Mouse (Mus musculus): ENCODE results near the gene Hus1. TPM values are rescaled to one million over a fixed set of nuclear protein-coding genes. Genes with fewer than 3 reads are reported as not detected.

Gene Hus1
- total and polyA plus RNA-seq, 2 experiments from 2014 or later = 6.2 to 13.6 TPM

DNA sequence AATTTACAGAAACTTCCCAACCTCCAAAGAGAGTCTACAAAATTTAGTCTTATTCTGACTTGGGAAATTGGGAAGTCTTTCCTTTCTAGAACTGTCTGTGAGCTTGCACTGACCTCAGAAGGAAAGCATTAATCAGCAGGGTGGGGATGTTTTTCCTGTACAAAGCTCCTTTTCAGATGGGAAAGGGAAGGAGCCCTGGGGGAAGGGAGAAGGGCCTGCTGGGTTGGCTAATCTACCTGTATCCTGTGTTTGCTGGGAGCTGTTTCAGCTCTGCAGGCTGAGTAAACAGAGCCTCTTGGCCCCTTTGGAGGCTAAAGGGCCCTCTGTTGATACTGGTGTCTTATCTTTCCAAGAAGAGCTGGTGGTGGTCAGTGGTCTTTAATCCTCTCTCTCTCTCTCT, 24.9 kb downstream of the Hus1 start:
- no peaks in the 10 kb centered on the region for H3K4me1 ChIP-seq (ENCODE audit: insufficient read depth)
- no peak overlapping the region for H3K9ac ChIP-seq
- ATAC-seq (no peak), DNase-seq (no peak)
- H3K27ac ChIP-seq (ENCODE audit: low read depth, low read length) = no peak overlapping the region
- no peaks in the 10 kb centered on the region for H3K27me3 ChIP-seq (ENCODE audit: insufficient read depth, low read length)
- no peak overlapping the region for H3K4me2 ChIP-seq (ENCODE audit: low read depth)
- no peaks in the 10 kb centered on the region for H3K36me3 ChIP-seq (ENCODE audit: insufficient read depth)
- no peak overlapping the region for H3K4me3 ChIP-seq (ENCODE audit: low read depth, low read length)
- no peak for TF ChIP-seq CTCF (IDR thresholded peaks at IDR 0.05; ENCODE audit: low read depth)
- no peaks in the 10 kb centered on the region for H3K9me3 ChIP-seq (ENCODE audit: low read length)

DNA sequence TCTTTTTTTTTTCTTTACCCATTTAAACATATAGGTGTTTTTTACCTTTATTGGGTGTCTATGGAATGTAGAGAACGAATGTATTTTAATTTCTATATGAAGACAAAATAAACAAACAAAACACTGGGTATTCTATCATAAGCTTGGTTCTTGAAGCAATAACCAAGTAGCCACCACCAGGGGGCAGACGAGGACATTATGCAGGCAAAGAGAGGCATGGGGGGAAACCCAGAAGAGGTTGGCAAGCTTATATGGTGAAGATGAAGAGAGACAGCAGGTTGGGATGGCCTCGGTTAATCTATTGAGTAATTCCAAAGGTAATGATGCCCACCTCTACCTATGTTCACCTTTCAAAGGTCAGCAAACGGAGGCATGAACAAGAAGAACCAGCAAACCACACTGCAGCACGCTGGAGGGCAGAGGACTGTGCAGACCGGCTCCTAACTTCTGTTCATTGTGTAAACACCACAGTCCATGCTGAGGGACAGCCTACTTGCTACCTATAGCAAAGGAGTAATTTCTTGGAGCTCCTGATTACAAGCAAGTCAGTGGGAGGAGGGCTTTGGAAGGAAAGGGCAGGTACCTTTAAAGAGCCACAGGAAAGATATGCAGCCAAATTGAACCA, 27.6 kb downstream of the Hus1 start:
- peak; percentile 50; the same call in 1 of the 2 replicates for ATAC-seq
- WGBS = 41% methylated on average over 6 of the region's 6 CpGs

DNA sequence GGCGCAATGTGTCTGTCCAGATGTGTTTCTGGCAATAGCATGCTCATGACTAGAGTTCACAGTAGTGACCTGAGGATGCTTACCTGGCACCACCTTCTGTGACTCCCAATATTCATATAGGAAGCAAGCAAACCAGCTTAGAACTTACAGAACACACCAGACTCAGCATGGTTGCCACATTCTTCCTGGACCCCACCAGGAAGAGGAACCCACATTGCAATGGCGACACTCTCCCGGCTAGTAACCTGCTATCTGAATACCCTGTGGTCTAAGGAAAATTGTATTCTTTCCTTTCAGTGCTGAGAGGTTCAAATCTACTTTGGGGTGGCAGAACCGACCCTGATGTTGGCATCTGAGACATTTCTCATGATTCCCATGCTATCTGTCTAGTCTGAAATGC, 32.8 kb downstream of the Hus1 start:
- H3K4me2 ChIP-seq (ENCODE audit: low read depth) = no peak overlapping the region
- ATAC-seq (no peak), DNase-seq (no peak)
- H3K4me1 ChIP-seq (ENCODE audit: insufficient read depth) = no peaks in the 10 kb centered on the region
- no peaks in the 10 kb centered on the region for H3K36me3 ChIP-seq (ENCODE audit: insufficient read depth)
- H3K27ac ChIP-seq (ENCODE audit: low read depth, low read length) = no peak overlapping the region
- no peaks in the 10 kb centered on the region for H3K27me3 ChIP-seq (ENCODE audit: insufficient read depth, low read length)
- H3K9ac ChIP-seq = no peak overlapping the region
- TF ChIP-seq CTCF (IDR thresholded peaks at IDR 0.05; ENCODE audit: low read depth) = no peak
- no peaks in the 10 kb centered on the region for H3K9me3 ChIP-seq (ENCODE audit: low read length)
- H3K4me3 ChIP-seq (ENCODE audit: low read depth, low read length) = no peak overlapping the region
- 92% methylated on average over 4 of the region's 4 CpGs for WGBS

More for the DNA sequence above, 27.6 kb downstream of the Hus1 start:
- no peak overlapping the region for H3K9ac ChIP-seq
- no peaks in the 10 kb centered on the region for H3K9me3 ChIP-seq (ENCODE audit: low read length)
- no peak overlapping the region for H3K27ac ChIP-seq (ENCODE audit: low read depth, low read length)
- H3K36me3 ChIP-seq (ENCODE audit: insufficient read depth) = no peaks in the 10 kb centered on the region
- no peak overlapping the region for H3K4me3 ChIP-seq (ENCODE audit: low read depth, low read length)
- no peaks in the 10 kb centered on the region for H3K27me3 ChIP-seq (ENCODE audit: insufficient read depth, low read length)
- H3K4me1 ChIP-seq (ENCODE audit: insufficient read depth) = no peaks in the 10 kb centered on the region
- no peak overlapping the region for H3K4me2 ChIP-seq (ENCODE audit: low read depth)
- TF ChIP-seq CTCF (IDR thresholded peaks at IDR 0.05; ENCODE audit: low read depth) = peak; percentile 78
- DNase-seq = peak; percentile 77

DNA sequence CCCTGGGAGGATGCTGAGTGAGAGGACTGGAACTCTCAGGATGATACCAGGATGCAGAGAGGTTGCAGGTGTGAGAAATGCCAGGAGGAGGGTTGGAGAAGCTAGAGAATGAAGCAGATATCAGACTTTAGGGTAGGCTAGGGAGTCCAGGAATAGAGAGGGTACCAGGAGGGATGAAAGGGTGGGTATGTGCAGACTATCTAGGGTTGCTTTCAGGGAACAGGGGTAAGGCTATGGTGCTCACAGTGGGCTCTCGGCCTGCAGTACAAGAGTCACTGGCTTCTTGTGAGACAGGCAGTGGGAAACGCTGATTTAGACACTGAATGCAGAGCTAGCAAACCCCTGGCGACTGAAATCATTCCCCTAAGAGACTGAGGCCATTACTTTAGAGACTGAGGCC, 37.8 kb downstream of the Hus1 start, which contains the start of gene Pkd1l1:
Gene Pkd1l1, minus strand, starts transcription at position 101 of the 400 bp plus-strand sequence.
- DNase-seq (no peak), ATAC-seq (no peak)
- Histone ChIP-seq H3K4me3 (ENCODE audit: low read depth, low read length) (no peak within 1 kb of the TSS), H3K9ac (no peak within 1 kb of the TSS), H3K36me3 (ENCODE audit: insufficient read depth) (no peaks in the 10 kb centered on the region), H3K27ac (ENCODE audit: low read depth, low read length) (no peak within 1 kb of the TSS), H3K4me1 (ENCODE audit: insufficient read depth) (no peaks in the 10 kb centered on the region), H3K27me3 (ENCODE audit: insufficient read depth, low read length) (no peaks in the 10 kb centered on the region), H3K4me2 (ENCODE audit: low read depth) (no peak within 1 kb of the TSS), H3K9me3 (ENCODE audit: low read length) (no peaks in the 10 kb centered on the region)
- 53% methylated on average over 3 of the region's 3 CpGs for WGBS
- no peak for TF ChIP-seq CTCF (IDR thresholded peaks at IDR 0.05; ENCODE audit: low read depth)

DNA sequence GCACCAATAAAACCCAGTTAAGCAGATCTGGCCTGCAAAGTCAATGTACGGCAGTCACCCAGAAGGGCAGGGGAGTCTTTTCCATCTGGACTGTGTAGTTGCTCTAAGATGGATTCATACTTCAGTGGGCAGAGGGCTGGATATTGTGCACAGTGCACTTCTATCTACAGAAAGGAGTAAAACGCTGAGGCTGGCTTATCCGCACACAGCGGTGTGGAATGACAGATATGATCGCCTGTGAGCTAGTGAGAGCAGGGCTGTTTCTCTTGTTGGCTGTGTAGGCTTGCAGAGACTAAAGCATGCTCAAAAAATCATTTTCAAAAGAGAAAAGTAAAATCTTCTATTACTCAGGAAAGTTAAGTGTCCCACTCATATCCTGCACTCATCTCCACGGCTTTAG, 38.9 kb downstream of the Hus1 start:
- Histone ChIP-seq H3K27ac (ENCODE audit: low read depth, low read length) (no peak overlapping the region), H3K4me2 (ENCODE audit: low read depth) (no peak overlapping the region), H3K27me3 (ENCODE audit: insufficient read depth, low read length) (no peaks in the 10 kb centered on the region), H3K4me3 (ENCODE audit: low read depth, low read length) (no peak overlapping the region), H3K9ac (no peak overlapping the region), H3K4me1 (ENCODE audit: insufficient read depth) (no peaks in the 10 kb centered on the region), H3K9me3 (ENCODE audit: low read length) (no peaks in the 10 kb centered on the region), H3K36me3 (ENCODE audit: insufficient read depth) (no peaks in the 10 kb centered on the region)
- ATAC-seq = no peak
- 88% methylated on average over 6 of the region's 6 CpGs for WGBS
- TF ChIP-seq CTCF (IDR thresholded peaks at IDR 0.05; ENCODE audit: low read depth) = no peak
- DNase-seq = no peak

DNA sequence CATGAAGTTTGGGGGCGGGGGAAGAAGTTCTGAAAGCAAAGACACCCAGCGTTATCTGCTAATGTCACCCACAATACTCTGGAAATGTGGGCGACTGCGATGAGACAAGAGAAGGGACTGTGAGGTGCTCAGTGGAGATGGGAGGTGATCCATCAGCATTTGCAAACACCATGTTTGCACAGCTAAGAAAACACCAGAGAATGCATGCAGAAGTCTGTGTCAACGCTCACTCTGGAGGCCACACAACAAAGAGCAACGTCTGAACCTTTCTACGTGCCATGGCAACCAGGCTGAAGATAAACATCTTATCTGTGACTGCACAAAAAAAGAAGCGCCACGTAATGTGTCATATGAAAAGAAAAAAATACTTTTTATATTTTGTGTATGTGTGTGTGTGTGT, 40.5 kb downstream of the Hus1 start:
- WGBS = 80% methylated on average over 9 of the region's 9 CpGs
- no peaks in the 10 kb centered on the region for H3K27me3 ChIP-seq (ENCODE audit: insufficient read depth, low read length)
- no peaks in the 10 kb centered on the region for H3K9me3 ChIP-seq (ENCODE audit: low read length)
- TF ChIP-seq CTCF (IDR thresholded peaks at IDR 0.05; ENCODE audit: low read depth) = no peak
- no peaks in the 10 kb centered on the region for H3K4me1 ChIP-seq (ENCODE audit: insufficient read depth)
- no peaks in the 10 kb centered on the region for H3K36me3 ChIP-seq (ENCODE audit: insufficient read depth)
- H3K4me3 ChIP-seq (ENCODE audit: low read depth, low read length) = no peak overlapping the region
- H3K9ac ChIP-seq = no peak overlapping the region
- H3K4me2 ChIP-seq (ENCODE audit: low read depth) = no peak overlapping the region
- DNase-seq (no peak), ATAC-seq (no peak)
- H3K27ac ChIP-seq (ENCODE audit: low read depth, low read length) = no peak overlapping the region

DNA sequence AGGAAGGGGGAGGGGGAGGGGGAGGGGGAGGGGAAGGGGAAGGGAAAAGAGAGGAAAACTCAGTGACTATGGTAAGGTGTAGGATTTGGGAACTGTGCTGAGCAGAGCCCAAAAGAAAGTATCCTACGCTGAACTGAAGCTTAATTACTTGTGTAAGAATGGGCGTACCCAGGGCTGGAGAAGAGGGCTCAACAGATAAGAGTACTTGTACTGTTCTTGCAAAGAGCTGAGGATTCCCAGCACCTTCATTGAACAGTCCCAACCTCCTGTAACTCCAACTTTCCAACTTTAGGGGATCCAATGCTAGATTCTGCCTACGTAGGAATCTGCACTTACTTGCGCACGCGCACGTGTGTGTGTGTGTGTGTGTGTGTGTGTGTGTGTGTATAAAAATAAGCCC, 42.9 kb downstream of the Hus1 start:
- WGBS = 97% methylated on average over 7 of the region's 7 CpGs
- Histone ChIP-seq H3K4me3 (ENCODE audit: low read depth, low read length) (no peak overlapping the region), H3K27me3 (ENCODE audit: insufficient read depth, low read length) (no peaks in the 10 kb centered on the region), H3K4me2 (ENCODE audit: low read depth) (no peak overlapping the region), H3K9me3 (ENCODE audit: low read length) (no peaks in the 10 kb centered on the region), H3K4me1 (ENCODE audit: insufficient read depth) (no peaks in the 10 kb centered on the region), H3K36me3 (ENCODE audit: insufficient read depth) (no peaks in the 10 kb centered on the region), H3K27ac (ENCODE audit: low read depth, low read length) (no peak overlapping the region), H3K9ac (no peak overlapping the region)
- no peak for DNase-seq
- ATAC-seq = no peak
- no peak for TF ChIP-seq CTCF (IDR thresholded peaks at IDR 0.05; ENCODE audit: low read depth)

All from forebrain, postnatal 0 days (tissue).